Mouse (Mus musculus): ENCODE results near the gene Rasl10a. TPM values are rescaled to one million over a fixed set of nuclear protein-coding genes. Genes with fewer than 3 reads are reported as not detected.

Rasl10a gene
- polyA plus RNA-seq, 1 experiment from 2014 or later: 0.68 TPM

GRCm38 (mm10) chr11:5055945-5056938, 1.7 kb upstream of the Rasl10a start:
- H3K4me2 ChIP-seq (replicated peaks): no peak overlapping the region
- no peaks in the 10 kb centered on the region for H3K9me3 ChIP-seq
- no peak overlapping the region for H3K9ac ChIP-seq
- no peak for ATAC-seq
- 54% methylated on average over 23 of the region's 23 CpGs for WGBS
- H3K27ac ChIP-seq: no peak overlapping the region
- H3K27me3 ChIP-seq (replicated peaks): peaks cover 55% of the 10 kb centered on the region
- H3K4me1 ChIP-seq (replicated peaks): peaks cover 26% of the 10 kb centered on the region
- no peaks in the 10 kb centered on the region for H3K36me3 ChIP-seq
- H3K4me3 ChIP-seq (replicated peaks): no peak overlapping the region

- ATAC-seq: no peak
- no peaks in the 10 kb centered on the region for H3K36me3 ChIP-seq
- no peak overlapping the region for H3K4me3 ChIP-seq (replicated peaks)
- no peaks in the 10 kb centered on the region for H3K9me3 ChIP-seq
- H3K27ac ChIP-seq: no peak overlapping the region
- peaks cover 34% of the 10 kb centered on the region for H3K4me1 ChIP-seq (replicated peaks)
- H3K27me3 ChIP-seq (replicated peaks): peaks cover 61% of the 10 kb centered on the region
- H3K9ac ChIP-seq: no peak overlapping the region
- H3K4me2 ChIP-seq (replicated peaks): no peak overlapping the region
- 67% methylated on average over 8 of the region's 8 CpGs for WGBS
These were observed 864 bp upstream of the Rasl10a start for GRCm38 (mm10) chr11:5057064-5057463.

DNA sequence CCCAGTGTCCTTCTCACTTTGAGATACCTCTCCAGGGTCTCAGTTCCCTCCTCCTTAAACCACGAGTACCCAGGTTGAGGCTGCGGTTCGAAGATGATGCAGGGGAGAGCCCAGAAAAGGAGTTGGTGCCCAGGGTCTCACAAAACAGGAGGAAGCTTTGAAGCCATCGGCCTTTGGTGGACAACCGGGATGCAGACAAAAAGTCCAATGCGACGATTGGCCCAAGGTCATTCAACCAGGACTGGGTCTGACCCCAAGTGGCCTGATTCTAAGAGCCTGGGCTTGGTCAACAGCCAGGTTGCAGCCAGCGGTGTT, 430 bp upstream of the Rasl10a start:
- Histone ChIP-seq H3K27me3 (replicated peaks) (peaks cover 65% of the 10 kb centered on the region), H3K36me3 (no peaks in the 10 kb centered on the region), H3K4me1 (replicated peaks) (peaks cover 39% of the 10 kb centered on the region), H3K4me2 (replicated peaks) (peak overlapping the region; percentile 99), H3K4me3 (replicated peaks) (peak overlapping the region; percentile 50), H3K27ac (no peak overlapping the region), H3K9ac (peak overlapping the region; percentile 54; the same call in 1 of the 2 replicates), H3K9me3 (no peaks in the 10 kb centered on the region)
- 24% methylated on average over 8 of the region's 8 CpGs for WGBS
- ATAC-seq: no peak

GRCm38 (mm10) chr11:5058783-5059182, 855 bp downstream of the Rasl10a start:
- Histone ChIP-seq H3K9ac (no peak overlapping the region), H3K4me1 (replicated peaks) (peaks cover 47% of the 10 kb centered on the region), H3K4me2 (replicated peaks) (no peak overlapping the region), H3K4me3 (replicated peaks) (no peak overlapping the region), H3K27ac (no peak overlapping the region), H3K36me3 (no peaks in the 10 kb centered on the region), H3K9me3 (no peaks in the 10 kb centered on the region), H3K27me3 (replicated peaks) (peaks cover 66% of the 10 kb centered on the region)
- ATAC-seq: no peak
- 34% methylated on average over 9 of the region's 9 CpGs for WGBS

- Histone ChIP-seq H3K9ac (no peak overlapping the region), H3K4me2 (replicated peaks) (no peak overlapping the region), H3K27me3 (replicated peaks) (peaks cover 66% of the 10 kb centered on the region), H3K36me3 (no peaks in the 10 kb centered on the region), H3K27ac (no peak overlapping the region), H3K9me3 (no peaks in the 10 kb centered on the region), H3K4me1 (replicated peaks) (peaks cover 52% of the 10 kb centered on the region), H3K4me3 (replicated peaks) (no peak overlapping the region)
- no peak for ATAC-seq
- WGBS: 30% methylated on average over 14 of the region's 14 CpGs
These were observed 1.3 kb downstream of the Rasl10a start for GRCm38 (mm10) chr11:5059230-5059629.

GRCm38 (mm10) chr11:5059704-5060156, 1.8 kb downstream of the Rasl10a start:
- no peaks in the 10 kb centered on the region for H3K9me3 ChIP-seq
- WGBS: 22% methylated on average over 27 of the region's 27 CpGs
- ATAC-seq: no peak
- H3K36me3 ChIP-seq: no peaks in the 10 kb centered on the region
- peaks cover 57% of the 10 kb centered on the region for H3K4me1 ChIP-seq (replicated peaks)
- no peak overlapping the region for H3K9ac ChIP-seq
- peaks cover 66% of the 10 kb centered on the region for H3K27me3 ChIP-seq (replicated peaks)
- H3K4me3 ChIP-seq (replicated peaks): no peak overlapping the region
- no peak overlapping the region for H3K27ac ChIP-seq
- no peak overlapping the region for H3K4me2 ChIP-seq (replicated peaks)

- H3K27me3 ChIP-seq (replicated peaks): peaks cover 62% of the 10 kb centered on the region
- no peaks in the 10 kb centered on the region for H3K9me3 ChIP-seq
- H3K27ac ChIP-seq: no peak overlapping the region
- no peaks in the 10 kb centered on the region for H3K36me3 ChIP-seq
- 69% methylated on average over 28 of the region's 28 CpGs for WGBS
- peaks cover 57% of the 10 kb centered on the region for H3K4me1 ChIP-seq (replicated peaks)
- no peak for ATAC-seq
- H3K4me3 ChIP-seq (replicated peaks): peak overlapping the region; percentile 38
- peak overlapping the region; percentile 88 for H3K4me2 ChIP-seq (replicated peaks)
- no peak overlapping the region; the same call in 1 of the 2 replicates for H3K9ac ChIP-seq
These were observed 3.0 kb downstream of the Rasl10a start for GRCm38 (mm10) chr11:5060756-5061412.

DNA sequence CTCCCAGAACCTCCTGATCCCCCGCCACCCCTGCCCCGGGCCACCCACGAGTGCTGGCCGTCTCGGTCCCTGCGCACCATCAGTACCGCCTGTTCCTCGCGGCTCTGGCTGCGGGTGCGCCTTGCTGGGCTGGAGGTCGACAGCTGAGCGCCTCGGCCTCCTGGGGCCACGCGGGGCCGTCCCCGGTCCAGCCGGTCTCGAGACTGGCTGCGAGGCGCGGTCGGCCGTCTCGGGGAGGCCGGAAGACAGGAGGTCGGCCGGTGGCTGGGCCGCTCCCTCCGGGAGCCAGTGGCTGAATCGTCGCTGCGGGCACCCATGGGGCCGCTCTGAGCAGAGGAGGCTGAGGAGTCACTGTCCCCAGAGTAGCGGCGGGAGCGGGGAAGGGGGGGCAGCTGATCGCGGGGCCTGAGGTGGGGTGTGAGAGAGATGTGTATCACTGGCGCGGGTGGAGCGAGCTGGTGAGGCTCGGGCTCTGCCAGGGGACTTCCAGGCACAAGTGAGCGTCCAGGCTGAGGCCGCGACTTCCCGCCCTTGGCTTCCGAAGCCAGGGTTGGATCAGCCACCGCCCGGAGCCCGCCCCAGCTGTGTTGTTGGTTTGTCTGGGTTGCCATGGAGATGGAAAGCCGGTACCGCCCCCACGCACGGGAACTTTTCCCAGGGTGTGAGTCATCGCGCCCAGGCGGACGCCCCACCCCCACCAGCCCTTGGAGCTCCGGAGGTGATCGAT, 3.6 kb downstream of the Rasl10a start:
- Histone ChIP-seq H3K27ac (0 out of 2 replicates have a peak overlapping the region, but pooled peaks have one; percentile 14), H3K36me3 (no peaks in the 10 kb centered on the region), H3K9ac (peak overlapping the region; percentile 42), H3K4me3 (replicated peaks) (peak overlapping the region; percentile 38), H3K27me3 (replicated peaks) (peaks cover 55% of the 10 kb centered on the region), H3K4me2 (replicated peaks) (peak overlapping the region; percentile 88), H3K4me1 (replicated peaks) (peaks cover 51% of the 10 kb centered on the region), H3K9me3 (no peaks in the 10 kb centered on the region)
- 5% methylated on average over 62 of the region's 62 CpGs for WGBS
- ATAC-seq: peak; percentile 75

- 30% methylated on average over 13 of the region's 13 CpGs for WGBS
- H3K9me3 ChIP-seq: no peaks in the 10 kb centered on the region
- H3K27ac ChIP-seq: 0 out of 2 replicates have a peak overlapping the region, but pooled peaks have one; percentile 22
- H3K4me3 ChIP-seq (replicated peaks): peak overlapping the region; percentile 38
- peaks cover 51% of the 10 kb centered on the region for H3K4me1 ChIP-seq (replicated peaks)
- H3K4me2 ChIP-seq (replicated peaks): peak overlapping the region; percentile 88
- no peaks in the 10 kb centered on the region for H3K36me3 ChIP-seq
- no peak; the same call in 1 of the 2 replicates for ATAC-seq
- peaks cover 48% of the 10 kb centered on the region for H3K27me3 ChIP-seq (replicated peaks)
- H3K9ac ChIP-seq: peak overlapping the region; percentile 24; the same call in 1 of the 2 replicates
These were observed 4.4 kb downstream of the Rasl10a start for GRCm38 (mm10) chr11:5062326-5062725.

DNA sequence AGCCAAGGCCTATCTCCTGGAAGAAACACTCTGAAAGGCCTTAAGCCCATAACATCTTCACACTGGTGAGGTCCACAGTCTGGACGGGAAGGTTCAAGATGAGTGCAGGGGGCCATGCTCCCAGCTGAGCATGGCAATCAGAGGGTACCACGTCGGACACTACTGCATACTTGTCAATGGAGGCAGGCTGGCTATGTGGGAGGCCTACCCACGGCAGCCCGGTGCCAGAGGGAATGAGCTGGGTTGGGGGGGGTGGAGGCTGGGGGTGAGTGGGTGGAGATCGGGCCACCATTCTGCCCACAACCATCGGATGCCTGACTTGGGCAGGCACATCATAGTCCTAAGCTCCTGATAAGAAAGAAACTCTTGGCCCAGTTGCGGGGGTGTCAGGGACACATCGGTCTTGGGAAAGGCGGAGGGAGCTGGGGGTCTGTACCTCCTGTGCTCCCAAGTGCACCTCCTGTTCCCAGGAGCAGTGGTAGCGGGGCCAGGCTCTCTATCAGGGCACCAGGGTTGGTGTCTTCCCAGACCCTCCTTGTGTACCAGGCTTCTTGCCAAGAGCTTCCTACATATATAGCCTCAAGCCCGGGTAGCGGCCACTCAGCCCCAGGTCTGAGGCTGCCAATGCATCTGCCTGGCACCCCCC, 5.1 kb downstream of the Rasl10a start:
- no peak overlapping the region for H3K9ac ChIP-seq
- H3K4me1 ChIP-seq (replicated peaks): peaks cover 46% of the 10 kb centered on the region
- ATAC-seq: no peak
- no peaks in the 10 kb centered on the region for H3K9me3 ChIP-seq
- peaks cover 41% of the 10 kb centered on the region for H3K27me3 ChIP-seq (replicated peaks)
- no peak overlapping the region for H3K27ac ChIP-seq
- peaks cover 2% of the 10 kb centered on the region; the same call in 1 of the 2 replicates for H3K36me3 ChIP-seq
- H3K4me2 ChIP-seq (replicated peaks): peak overlapping the region; percentile 95; the same call in 1 of the 2 replicates
- H3K4me3 ChIP-seq (replicated peaks): no peak overlapping the region
- 74% methylated on average over 13 of the region's 13 CpGs for WGBS

GRCm38 (mm10) chr11:5063561-5064281, 5.8 kb downstream of the Rasl10a start:
- H3K27me3 ChIP-seq (replicated peaks): peaks cover 36% of the 10 kb centered on the region
- peak overlapping the region; percentile 76 for H3K4me3 ChIP-seq (replicated peaks)
- no peaks in the 10 kb centered on the region for H3K9me3 ChIP-seq
- no peak for ATAC-seq
- peaks cover 9% of the 10 kb centered on the region for H3K36me3 ChIP-seq
- H3K9ac ChIP-seq: peak overlapping the region; percentile 82; the same call in 1 of the 2 replicates
- H3K4me2 ChIP-seq (replicated peaks): peak overlapping the region; percentile 95
- 62% methylated on average over 31 of the region's 31 CpGs for WGBS
- H3K27ac ChIP-seq: no peak overlapping the region
- peaks cover 41% of the 10 kb centered on the region for H3K4me1 ChIP-seq (replicated peaks)
